Mouse (Mus musculus): ENCODE results near the gene Psen2. TPM values are rescaled to one million over a fixed set of nuclear protein-coding genes. Genes with fewer than 3 reads are reported as not detected.

Psen2 gene
- total RNA-seq, 1 experiment from 2014 or later, result 35.5 TPM

GRCm38 (mm10) chr1:180274725-180275308 lies 11.6 kb upstream of the Psen2 start:
- DNase-seq, result no peak

GRCm38 (mm10) chr1:180269033-180269432 lies 5.8 kb upstream of the Psen2 start:
- DNase-seq, result no peak

- peak; percentile 90 for DNase-seq
These were observed 5.2 kb upstream of the Psen2 start for GRCm38 (mm10) chr1:180268249-180269031.

GRCm38 (mm10) chr1:180267151-180267550 lies 3.9 kb upstream of the Psen2 start:
- no peak for DNase-seq

- peak; percentile 68 for DNase-seq
These were observed 2.2 kb upstream of the Psen2 start for GRCm38 (mm10) chr1:180265399-180265798.

GRCm38 (mm10) chr1:180264851-180265250 lies 1.6 kb upstream of the Psen2 start:
- no peak for DNase-seq

- no peak for DNase-seq
These were observed 1.2 kb upstream of the Psen2 start for GRCm38 (mm10) chr1:180264389-180264788.

- DNase-seq, result no peak
These were observed 1.2 kb downstream of the Psen2 start for GRCm38 (mm10) chr1:180261857-180262570.

- DNase-seq, result no peak
These were observed 1.8 kb downstream of the Psen2 start for GRCm38 (mm10) chr1:180261415-180261814.

GRCm38 (mm10) chr1:180260886-180261285 lies 2.4 kb downstream of the Psen2 start:
- no peak for DNase-seq

GRCm38 (mm10) chr1:180259753-180260152 lies 3.5 kb downstream of the Psen2 start:
- no peak for DNase-seq

- no peak for DNase-seq
These were observed 5.8 kb downstream of the Psen2 start for GRCm38 (mm10) chr1:180257446-180257845.

GRCm38 (mm10) chr1:180256866-180257265 lies 6.4 kb downstream of the Psen2 start:
- DNase-seq, result no peak

- peak; percentile 100 for DNase-seq
These were observed 7.0 kb downstream of the Psen2 start for GRCm38 (mm10) chr1:180256138-180256674.

- DNase-seq, result peak; percentile 45
These were observed 7.7 kb downstream of the Psen2 start for GRCm38 (mm10) chr1:180255294-180256117.

- no peak for DNase-seq
These were observed 8.9 kb downstream of the Psen2 start for GRCm38 (mm10) chr1:180254316-180254715.

- no peak for DNase-seq
These were observed 10.5 kb downstream of the Psen2 start for GRCm38 (mm10) chr1:180252656-180253190.

GRCm38 (mm10) chr1:180251176-180252048 lies 11.8 kb downstream of the Psen2 start:
- DNase-seq, result no peak

GRCm38 (mm10) chr1:180250441-180250830 lies 12.8 kb downstream of the Psen2 start:
- DNase-seq, result no peak

- DNase-seq, result peak; percentile 64
These were observed 13.4 kb downstream of the Psen2 start for GRCm38 (mm10) chr1:180249666-180250440.
